Mouse (Mus musculus): ENCODE data around the gene Zbtb24. TPM values are rescaled to one million over a fixed set of nuclear protein-coding genes. Genes with fewer than 3 reads are reported as not detected.

The Zbtb24 gene
- 38.5 TPM for total RNA-seq (2023)

DNA sequence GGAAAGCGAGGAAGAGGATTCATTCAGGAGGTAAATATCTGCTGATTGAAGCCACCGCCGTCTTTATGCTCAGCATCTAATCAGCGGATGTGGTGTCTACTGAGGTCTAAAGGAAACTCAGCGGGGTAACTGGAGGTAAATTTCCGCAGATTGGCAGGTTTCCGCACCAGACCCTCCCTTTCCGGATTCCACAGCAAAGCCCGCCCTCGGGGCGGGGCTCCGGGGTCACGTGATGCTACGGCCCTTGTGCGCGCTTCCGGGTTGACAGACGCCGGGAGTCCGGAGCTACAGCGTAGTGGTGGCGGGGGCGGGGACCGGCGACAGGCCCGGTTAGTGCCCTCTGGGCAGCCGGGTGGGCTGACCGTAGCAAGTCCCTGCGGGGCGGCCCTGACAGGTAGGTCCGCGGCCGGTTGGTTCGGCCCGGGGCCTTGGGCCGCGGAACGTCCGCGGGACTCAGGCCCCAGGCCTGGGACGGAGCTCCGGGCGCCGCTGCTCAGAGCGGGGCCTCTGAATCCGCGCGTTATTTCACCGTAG is at the start of gene Zbtb24:
Gene Zbtb24 (plus strand): TSS at position 247 of the 534 bp plus-strand sequence.

GRCm38 (mm10) chr10:41476171-41477017 is 26.2 kb downstream of the Zbtb24 start, which contains the start of gene Mical1:
Mical1 (plus strand) TSS chr10:41476314.

DNA sequence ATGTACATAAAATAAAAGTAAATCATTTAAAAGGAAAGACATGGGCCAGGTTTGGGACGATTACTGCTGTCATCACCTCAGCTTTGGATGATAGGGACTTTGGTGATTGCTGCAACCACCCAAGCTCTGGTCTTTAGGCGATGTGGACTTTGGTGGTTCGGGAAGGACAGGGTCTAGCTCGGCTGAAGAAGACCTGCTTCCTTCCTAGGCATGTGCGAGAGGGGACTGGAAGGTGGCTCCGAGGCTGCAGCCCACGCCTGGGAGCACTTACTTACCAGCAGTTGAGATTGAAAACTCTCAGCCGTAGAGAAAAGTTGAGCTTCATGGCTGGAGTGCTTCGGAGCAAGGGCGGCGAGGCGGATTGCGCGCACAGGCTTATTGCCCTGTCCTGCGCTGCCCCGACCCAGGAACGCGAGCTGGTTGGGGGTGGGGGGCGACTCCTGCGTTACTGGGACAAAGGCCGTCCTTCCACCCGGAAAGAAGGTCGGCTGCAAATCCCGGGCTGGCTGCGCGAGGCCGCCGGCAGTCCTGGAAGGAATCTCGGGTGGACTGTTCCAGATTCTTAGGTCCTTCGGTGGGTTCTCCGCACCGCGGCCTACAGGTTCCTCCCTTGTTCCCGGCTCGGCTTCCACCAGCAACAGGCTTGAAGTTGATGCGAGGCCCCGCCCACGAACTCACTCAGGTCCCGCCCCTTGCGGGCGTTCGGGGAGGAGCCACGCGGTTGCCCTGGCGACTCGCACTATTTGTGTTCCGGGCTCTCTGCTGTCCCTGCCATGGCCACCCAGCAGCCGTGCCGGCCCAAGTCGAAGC is 39.7 kb downstream of the Zbtb24 start, which contains the start of the genes Smpd2 and Ppil6:
Gene Smpd2 (minus strand): TSS at position 662 of the 810 bp plus-strand sequence.
Gene Ppil6 (plus strand): TSS at position 732 of the 810 bp plus-strand sequence.

Other genes with a start within 250 kb of the Zbtb24 start
- 17.1 TPM for gene Fig4, start 147.1 kb upstream of the Zbtb24 start, total RNA-seq (2023)
- gene Ak9, start 146.4 kb upstream of the Zbtb24 start, total RNA-seq (2023), result not detected
- 277 TPM for gene Mical1, start 25.9 kb downstream of the Zbtb24 start, total RNA-seq (2023)
- gene Smpd2, start 40.0 kb downstream of the Zbtb24 start, total RNA-seq (2023), result 18.0 TPM
- not detected for gene Ppil6, start 40.1 kb downstream of the Zbtb24 start, total RNA-seq (2023)
- gene Cd164, start 69.0 kb downstream of the Zbtb24 start, total RNA-seq (2023), result 308 TPM